Mouse (Mus musculus) E14TG2a.4 (cell line): ENCODE results near the gene Gpc1.

Experiments
- CTCF ChIP-seq: conservative IDR thresholded peaks from 2 replicates; pipeline ENCODE4 v1.5.1; 2014; ENCODE audit warnings: low read length
- NANOG ChIP-seq: IDR thresholded peaks from 2 replicates; pipeline ENCODE4 v1.6.1; 2014; ENCODE audit warnings: borderline replicate concordance, low read length, mixed read lengths
- POU5F1 ChIP-seq: IDR thresholded peaks from 2 replicates; pipeline ENCODE4 v1.6.1; 2014; ENCODE audit warnings: low read length, borderline replicate concordance

DNA sequence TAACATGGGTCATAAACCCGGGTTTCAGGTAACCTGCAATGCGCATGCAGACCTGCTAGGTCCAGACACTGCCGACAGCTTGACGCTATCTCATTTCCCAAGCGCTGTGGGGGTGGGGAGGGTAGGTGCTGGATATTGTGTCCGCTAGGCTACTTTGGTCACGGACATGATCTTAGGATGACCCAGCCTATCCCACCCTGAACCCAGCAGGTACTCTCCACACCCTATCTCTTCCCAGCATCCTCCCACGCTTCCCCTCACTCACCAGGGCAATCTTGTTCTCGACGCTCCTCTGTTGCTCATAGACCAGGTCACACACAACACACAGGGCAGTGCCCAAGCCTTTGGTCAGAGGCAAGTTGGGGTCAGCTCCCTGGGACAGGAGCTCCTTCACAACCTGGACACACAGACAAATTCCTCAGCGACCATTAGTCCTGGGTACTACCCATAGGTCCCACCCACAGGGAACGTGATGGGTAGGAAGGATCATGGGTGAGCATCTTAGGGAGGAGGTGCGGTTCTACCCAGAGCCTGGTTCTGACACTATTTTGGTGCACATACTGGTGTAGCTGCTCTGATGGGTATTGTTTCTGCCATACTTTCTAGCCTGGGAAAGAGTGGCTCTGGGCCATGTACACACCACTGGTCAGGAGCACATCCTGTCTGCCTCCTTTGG, 46.8 kb downstream of the Gpc1 start:
- TF ChIP-seq CTCF (no peak), POU5F1 (no peak), NANOG (no peak)
